ENCODE assay signal across 16 mouse cellular contexts in the genomic region with DNA sequence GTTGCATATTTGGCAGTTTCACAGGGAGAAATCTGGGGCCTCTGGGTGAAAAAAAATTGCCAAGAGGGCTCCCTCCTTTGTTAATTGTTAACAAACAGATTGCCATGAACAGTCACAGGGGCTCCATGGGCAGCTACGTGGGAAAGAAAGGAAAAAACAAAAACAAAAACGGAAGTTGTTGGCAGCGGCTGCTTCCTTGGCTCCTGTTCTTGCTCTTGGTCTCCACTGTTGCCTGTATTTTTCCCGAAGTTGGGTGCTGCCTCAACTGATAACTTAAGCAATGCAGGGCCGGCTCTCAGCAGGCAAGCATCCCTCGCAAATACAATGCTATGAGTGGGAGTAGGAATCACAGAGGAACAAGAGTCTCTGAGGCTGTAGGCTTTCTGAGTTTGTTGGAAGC.
DNase-seq lines count a peak whose midpoint lies in the region; ATAC-seq lines count a peak whose summit lies in the region.
"Had no signal": no experiment of that assay in that cellular context is flagged by ENCODE, and none has a peak within 500 bp of the region (broad histone marks: within the 10 kb centered on the region; RNA-seq: fewer than 3 reads in every experiment).

No protein-coding gene starts in this region.

- H3K27ac ChIP-seq in heart, embryonic 10.5 days: no peak overlapping the region
- 0 out of 2 replicates have a peak overlapping the region, but pooled peaks have one; percentile 27 for H3K27ac ChIP-seq in kidney, embryonic 15.5 days
- H3K27ac ChIP-seq in intestine, embryonic 16.5 days (ENCODE audit: low read length): no peak overlapping the region
- H3K27ac ChIP-seq: hindbrain, postnatal 0 days; limb, embryonic 13.5 days; stomach, embryonic 15.5 days had no signal

- WGBS in heart, embryonic 10.5 days: 59% methylated on average over 6 of the region's 6 CpGs
- WGBS in kidney, embryonic 15.5 days: 54% methylated on average over 6 of the region's 6 CpGs
- 62% methylated on average over 6 of the region's 6 CpGs for WGBS in intestine, embryonic 16.5 days

- no peak overlapping the region for H3K9ac ChIP-seq in kidney, embryonic 15.5 days
- no peak overlapping the region for H3K9ac ChIP-seq in intestine, embryonic 16.5 days (ENCODE audit: low read depth, low read length)
- H3K9ac ChIP-seq: limb, embryonic 13.5 days; stomach, embryonic 15.5 days had no signal

- no peaks in the 10 kb centered on the region for H3K9me3 ChIP-seq in heart, embryonic 10.5 days
- H3K9me3 ChIP-seq in kidney, embryonic 15.5 days (replicated peaks): no peaks in the 10 kb centered on the region
- H3K9me3 ChIP-seq in intestine, embryonic 16.5 days (ENCODE audit: control insufficient read depth, low read length): no peaks in the 10 kb centered on the region
- H3K9me3 ChIP-seq: limb, embryonic 13.5 days; stomach, embryonic 15.5 days had no signal

- H3K36me3 ChIP-seq in heart, embryonic 10.5 days: no peaks in the 10 kb centered on the region
- H3K36me3 ChIP-seq in kidney, embryonic 15.5 days: no peaks in the 10 kb centered on the region
- H3K36me3 ChIP-seq in intestine, embryonic 16.5 days (ENCODE audit: control insufficient read depth, insufficient read depth, low read length): no peaks in the 10 kb centered on the region
- H3K36me3 ChIP-seq: limb, embryonic 13.5 days; stomach, embryonic 15.5 days had no signal

- no peak overlapping the region for H3K4me2 ChIP-seq in kidney, embryonic 15.5 days
- no peak overlapping the region for H3K4me2 ChIP-seq in intestine, embryonic 16.5 days (ENCODE audit: low read depth, low read length)
- H3K4me2 ChIP-seq: limb, embryonic 13.5 days; stomach, embryonic 15.5 days had no signal

- ATAC-seq in kidney, embryonic 15.5 days (replicated peaks; ENCODE audit: low FRiP score): no peak
- ATAC-seq in intestine, embryonic 16.5 days: no peak
- ATAC-seq: hindbrain, postnatal 0 days had no signal

- peak; percentile 92 for DNase-seq in heart, adult 11 months
- DNase-seq in heart, embryonic 10.5 days (ENCODE audit: low spot score): no peak
- DNase-seq in kidney, postnatal 4 days: no peak
- DNase-seq in 3134 (ENCODE audit: extremely low read depth, insufficient read length, low spot score) (peak; percentile 6), adipocyte (ENCODE audit: low spot score) (peak; percentile 44)
- DNase-seq in lung, postnatal 14 days: no peak
- DNase-seq: cerebellum, adult 18-20 months; cerebellum, postnatal 36 days; gastrocnemius, postnatal 14 days; thymus, postnatal 14 days had no signal

- no peak overlapping the region for H3K4me3 ChIP-seq in heart, embryonic 10.5 days
- H3K4me3 ChIP-seq in kidney, embryonic 15.5 days (replicated peaks): no peak overlapping the region
- no peak overlapping the region for H3K4me3 ChIP-seq in intestine, embryonic 16.5 days (ENCODE audit: low read length)
- H3K4me3 ChIP-seq: erythroblast, embryonic 14.5 days; limb, embryonic 13.5 days; stomach, embryonic 15.5 days had no signal

- H3K27me3 ChIP-seq in heart, embryonic 10.5 days (ENCODE audit: insufficient read depth, poor library complexity, severe bottlenecking): no peaks in the 10 kb centered on the region
- peaks cover 21% of the 10 kb centered on the region for H3K27me3 ChIP-seq in kidney, embryonic 15.5 days
- peaks cover 2% of the 10 kb centered on the region; the same call in 1 of the 2 replicates for H3K27me3 ChIP-seq in intestine, embryonic 16.5 days (replicated peaks; ENCODE audit: control insufficient read depth, insufficient read depth, low read length)
- H3K27me3 ChIP-seq: stomach, embryonic 15.5 days had no signal

- H3K4me1 ChIP-seq in heart, embryonic 10.5 days: peaks cover 10% of the 10 kb centered on the region
- H3K4me1 ChIP-seq in kidney, embryonic 15.5 days: peaks cover 16% of the 10 kb centered on the region; the same call in 1 of the 2 replicates
- no peaks in the 10 kb centered on the region for H3K4me1 ChIP-seq in intestine, embryonic 16.5 days (ENCODE audit: control insufficient read depth, insufficient read depth, low read length)
- H3K4me1 ChIP-seq: stomach, embryonic 15.5 days had no signal

Comparison
In these comparisons a context has a peak if more than half of its experiments do, and no peak if none do; other contexts are left out.
1. DNase-seq: peak in heart, adult 11 months (single experiment), 3134 (single experiment) and adipocyte (single experiment); none in heart, embryonic 10.5 days (single experiment), kidney, postnatal 4 days (0 of 2) and lung, postnatal 14 days (single experiment).